Mouse (Mus musculus) hindbrain, embryonic 15.5 days (tissue): Measurements from ENCODE around the gene Upp2. TPM values are rescaled to one million over a fixed set of nuclear protein-coding genes. Genes with fewer than 3 reads are reported as not detected.
A peak's percentile ranks its signal among the peaks of the same experiment; 100 is the strongest.

ENCODE experiments used
- ATAC-seq: fragments of 200-750 bp; cut with Nextera tagmentation; 2 replicates; pipeline ENCODE4 v1.8.0; 2017; ENCODE audit warnings: low read depth, moderate number of reproducible peaks, moderate TSS enrichment; ENCODE audit not compliant: low FRiP score
- H3K27ac ChIP-seq: fragments of 300-500 bp; sonication (generic); replicated peaks from 2 replicates; pipeline ENCODE4 v1.5.1; 2015; ENCODE audit warnings: mild to moderate bottlenecking, inconsistent platforms
- H3K27me3 ChIP-seq: fragments of 300-500 bp; sonication (generic); 2 replicates; pipeline ENCODE4 v1.6.1; 2015; ENCODE audit warnings: control low read depth, inconsistent platforms
- H3K36me3 ChIP-seq: fragments of 300-500 bp; sonication (generic); 2 replicates; pipeline ENCODE4 v1.6.1; 2015; ENCODE audit warnings: control low read depth, inconsistent platforms
- H3K4me1 ChIP-seq: fragments of 300-500 bp; sonication (generic); replicated peaks from 2 replicates; pipeline ENCODE4 v1.6.1; 2015; ENCODE audit warnings: control low read depth, inconsistent platforms
- H3K4me2 ChIP-seq: fragments of 300-500 bp; sonication (generic); 2 replicates; pipeline ENCODE4 v1.6.1; 2015; ENCODE audit warnings: moderate library complexity, mild to moderate bottlenecking, inconsistent platforms
- H3K4me3 ChIP-seq: fragments of 300-500 bp; sonication (generic); 2 replicates; pipeline ENCODE4 v1.5.1; 2015; ENCODE audit warnings: mild to moderate bottlenecking, inconsistent platforms
- H3K9ac ChIP-seq: fragments of 300-500 bp; sonication (generic); 2 replicates; pipeline ENCODE4 v1.6.1; 2015; ENCODE audit warnings: inconsistent platforms
- H3K9me3 ChIP-seq: fragments of 300-500 bp; sonication (generic); 2 replicates; pipeline ENCODE4 v1.6.1; 2016; ENCODE audit warnings: control low read depth, inconsistent platforms
- WGBS: fragments of 180-500 bp; shearing (Covaris S2); methylation state at CpG from one replicate; pipeline ENCODE4 v1.1.7; 2015; 5-methylcytosine and 5-hydroxymethylcytosine counted together
- polyA plus RNA-seq: library from polyadenylated mRNA; unstranded; fragments of >200 nt; fragmentation: Nextera tagmentation; extraction: Ambion mirVana; gene quantifications from 2 replicates; pipeline ENCODE4 v1.2.1, GENCODE M21; 2015

Upp2 gene
- polyA plus RNA-seq, 1 experiment from 2014 or later: 16.2 TPM

- H3K9me3 ChIP-seq: no peaks in the 10 kb centered on the region
- WGBS: 12% methylated on average over 7 of the region's 7 CpGs
- H3K36me3 ChIP-seq: 0 out of 2 replicates have a peak, but pooled peaks cover 4% of the 10 kb centered on the region
- no peak overlapping the region; the same call in 1 of the 2 replicates for H3K4me2 ChIP-seq
- no peaks in the 10 kb centered on the region for H3K27me3 ChIP-seq
- peaks cover 59% of the 10 kb centered on the region for H3K4me1 ChIP-seq
- H3K4me3 ChIP-seq: no peak overlapping the region
- ATAC-seq: peak; percentile 13; the same call in 1 of the 2 replicates
- peak overlapping the region; percentile 66 for H3K27ac ChIP-seq
- no peak overlapping the region for H3K9ac ChIP-seq
Observed at GRCm38 (mm10) chr2:58533521-58534001, 33.5 kb upstream of the Upp2 start.

GRCm38 (mm10) chr2:58534379-58534778 lies 32.7 kb upstream of the Upp2 start:
- H3K4me2 ChIP-seq: no peak overlapping the region
- H3K9me3 ChIP-seq: no peaks in the 10 kb centered on the region
- H3K36me3 ChIP-seq: 0 out of 2 replicates have a peak, but pooled peaks cover 4% of the 10 kb centered on the region
- H3K4me3 ChIP-seq: no peak overlapping the region
- peak overlapping the region; percentile 66; the same call in 1 of the 2 replicates for H3K27ac ChIP-seq
- no peak for ATAC-seq
- H3K9ac ChIP-seq: no peak overlapping the region
- 63% methylated on average over 4 of the region's 4 CpGs for WGBS
- no peaks in the 10 kb centered on the region for H3K27me3 ChIP-seq
- peaks cover 58% of the 10 kb centered on the region for H3K4me1 ChIP-seq

DNA sequence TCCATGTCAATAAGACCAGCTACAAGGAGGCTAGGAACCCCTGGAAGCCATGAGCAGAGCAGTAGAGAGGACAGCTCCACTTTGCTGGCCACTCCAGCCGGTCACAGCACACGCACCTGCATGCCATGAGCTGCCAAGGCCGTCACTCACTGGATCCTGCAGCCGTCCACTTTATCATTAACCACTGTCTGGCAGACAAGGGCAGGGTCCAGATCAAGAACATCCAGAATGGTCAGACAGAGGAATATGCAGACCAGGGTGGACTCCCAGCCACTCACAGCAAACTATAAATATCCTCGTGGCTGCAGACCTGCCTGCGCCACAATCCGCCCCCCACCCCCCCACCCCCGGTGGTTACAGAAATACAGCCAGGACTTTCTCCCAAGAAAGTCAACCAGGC lies 31.9 kb upstream of the Upp2 start:
- Histone ChIP-seq H3K9me3 (no peaks in the 10 kb centered on the region), H3K4me3 (no peak overlapping the region), H3K36me3 (0 out of 2 replicates have a peak, but pooled peaks cover 4% of the 10 kb centered on the region), H3K9ac (no peak overlapping the region), H3K27ac (no peak overlapping the region), H3K4me1 (peaks cover 52% of the 10 kb centered on the region), H3K4me2 (no peak overlapping the region), H3K27me3 (no peaks in the 10 kb centered on the region)
- WGBS: 89% methylated on average over 8 of the region's 8 CpGs
- no peak for ATAC-seq

- Histone ChIP-seq H3K4me1 (peaks cover 46% of the 10 kb centered on the region), H3K9me3 (no peaks in the 10 kb centered on the region), H3K36me3 (0 out of 2 replicates have a peak, but pooled peaks cover 4% of the 10 kb centered on the region), H3K27ac (no peak overlapping the region), H3K4me2 (no peak overlapping the region), H3K27me3 (no peaks in the 10 kb centered on the region), H3K4me3 (no peak overlapping the region), H3K9ac (no peak overlapping the region)
- WGBS: 94% methylated on average over 3 of the region's 3 CpGs
- ATAC-seq: no peak
Observed at GRCm38 (mm10) chr2:58536796-58537195, 30.3 kb upstream of the Upp2 start.

DNA sequence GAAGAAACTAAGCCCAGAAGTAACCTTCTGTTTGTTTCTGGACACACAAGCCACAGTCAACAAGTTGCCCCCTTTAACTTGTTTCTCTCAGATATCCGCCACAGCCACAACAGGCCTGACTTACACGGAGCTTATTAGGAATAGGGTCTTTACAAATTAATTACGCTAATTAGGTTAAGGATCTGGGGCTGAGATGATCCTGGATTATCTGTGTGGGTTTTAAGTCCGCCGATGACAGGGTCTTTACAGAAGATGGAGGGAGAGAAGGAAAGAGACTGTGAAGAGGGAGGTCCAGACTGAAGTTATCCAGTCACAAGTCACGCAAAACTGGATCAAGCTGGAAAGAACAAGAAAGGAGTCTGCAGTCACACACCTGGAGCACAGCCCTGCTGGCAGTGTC lies 28.9 kb upstream of the Upp2 start:
- Histone ChIP-seq H3K4me1 (peaks cover 34% of the 10 kb centered on the region), H3K36me3 (0 out of 2 replicates have a peak, but pooled peaks cover 4% of the 10 kb centered on the region)
- 85% methylated on average over 6 of the region's 6 CpGs for WGBS

GRCm38 (mm10) chr2:58543252-58543651 lies 23.8 kb upstream of the Upp2 start:
- H3K9me3 ChIP-seq: no peaks in the 10 kb centered on the region
- WGBS: 85% methylated on average over 5 of the region's 5 CpGs
- H3K27me3 ChIP-seq: no peaks in the 10 kb centered on the region
- no peaks in the 10 kb centered on the region for H3K36me3 ChIP-seq
- ATAC-seq: no peak
- no peak overlapping the region for H3K4me3 ChIP-seq
- H3K9ac ChIP-seq: no peak overlapping the region
- H3K4me2 ChIP-seq: no peak overlapping the region
- no peak overlapping the region for H3K27ac ChIP-seq
- H3K4me1 ChIP-seq: 0 out of 2 replicates have a peak, but pooled peaks cover 11% of the 10 kb centered on the region

More for the DNA sequence above, 28.9 kb upstream of the Upp2 start:
- no peaks in the 10 kb centered on the region for H3K27me3 ChIP-seq
- no peak for ATAC-seq
- no peak overlapping the region for H3K27ac ChIP-seq
- no peak overlapping the region for H3K4me2 ChIP-seq
- H3K9ac ChIP-seq: no peak overlapping the region
- no peaks in the 10 kb centered on the region for H3K9me3 ChIP-seq
- H3K4me3 ChIP-seq: no peak overlapping the region

- Histone ChIP-seq H3K27ac (no peak overlapping the region), H3K9me3 (no peaks in the 10 kb centered on the region), H3K4me2 (no peak overlapping the region), H3K4me3 (no peak overlapping the region), H3K9ac (no peak overlapping the region), H3K27me3 (no peaks in the 10 kb centered on the region), H3K4me1 (0 out of 2 replicates have a peak, but pooled peaks cover 8% of the 10 kb centered on the region), H3K36me3 (no peaks in the 10 kb centered on the region)
- 90% methylated on average over 6 of the region's 6 CpGs for WGBS
- no peak for ATAC-seq
Observed at GRCm38 (mm10) chr2:58544368-58544767, 22.7 kb upstream of the Upp2 start.

DNA sequence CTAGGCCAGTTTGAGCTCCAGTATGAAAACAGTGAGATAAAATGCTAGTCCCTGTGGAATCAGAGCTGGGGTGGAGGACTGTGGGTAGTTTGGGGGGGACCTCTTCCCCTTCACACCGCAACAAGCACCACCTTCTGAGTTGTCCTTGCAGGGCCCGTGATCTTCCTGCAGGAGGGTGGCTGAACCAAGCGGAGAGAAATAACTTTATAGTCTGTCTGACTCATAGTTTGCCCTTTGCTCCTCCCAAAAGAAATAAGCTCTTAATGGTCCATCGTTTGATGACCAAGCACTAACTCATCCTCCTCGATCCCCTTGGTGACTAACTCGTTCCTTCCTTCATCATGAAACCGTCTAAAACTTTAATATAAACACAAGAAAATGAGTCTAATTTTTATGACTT lies 20.8 kb upstream of the Upp2 start:
- Histone ChIP-seq H3K9ac (no peak overlapping the region), H3K4me2 (no peak overlapping the region), H3K36me3 (no peaks in the 10 kb centered on the region), H3K4me1 (peaks cover 16% of the 10 kb centered on the region), H3K27me3 (no peaks in the 10 kb centered on the region), H3K27ac (no peak overlapping the region), H3K4me3 (no peak overlapping the region), H3K9me3 (no peaks in the 10 kb centered on the region)
- 95% methylated on average over 7 of the region's 7 CpGs for WGBS
- no peak for ATAC-seq

GRCm38 (mm10) chr2:58548943-58549342 lies 18.2 kb upstream of the Upp2 start:
- ATAC-seq: no peak
- 85% methylated on average over 7 of the region's 7 CpGs for WGBS
- H3K4me1 ChIP-seq: peaks cover 34% of the 10 kb centered on the region
- no peak overlapping the region for H3K9ac ChIP-seq
- H3K27ac ChIP-seq: no peak overlapping the region
- H3K4me3 ChIP-seq: no peak overlapping the region
- no peaks in the 10 kb centered on the region for H3K36me3 ChIP-seq
- H3K27me3 ChIP-seq: no peaks in the 10 kb centered on the region
- H3K4me2 ChIP-seq: no peak overlapping the region
- H3K9me3 ChIP-seq: no peaks in the 10 kb centered on the region

GRCm38 (mm10) chr2:58549960-58550359 lies 17.1 kb upstream of the Upp2 start:
- Histone ChIP-seq H3K36me3 (no peaks in the 10 kb centered on the region), H3K9ac (no peak overlapping the region), H3K4me1 (peaks cover 38% of the 10 kb centered on the region), H3K27me3 (no peaks in the 10 kb centered on the region), H3K4me2 (no peak overlapping the region), H3K4me3 (no peak overlapping the region), H3K9me3 (no peaks in the 10 kb centered on the region), H3K27ac (no peak overlapping the region)
- 51% methylated on average over 6 of the region's 6 CpGs for WGBS
- peak; percentile 19; the same call in 1 of the 2 replicates for ATAC-seq

- H3K4me1 ChIP-seq: peaks cover 38% of the 10 kb centered on the region
Observed at GRCm38 (mm10) chr2:58550488-58550887, 16.6 kb upstream of the Upp2 start.

DNA sequence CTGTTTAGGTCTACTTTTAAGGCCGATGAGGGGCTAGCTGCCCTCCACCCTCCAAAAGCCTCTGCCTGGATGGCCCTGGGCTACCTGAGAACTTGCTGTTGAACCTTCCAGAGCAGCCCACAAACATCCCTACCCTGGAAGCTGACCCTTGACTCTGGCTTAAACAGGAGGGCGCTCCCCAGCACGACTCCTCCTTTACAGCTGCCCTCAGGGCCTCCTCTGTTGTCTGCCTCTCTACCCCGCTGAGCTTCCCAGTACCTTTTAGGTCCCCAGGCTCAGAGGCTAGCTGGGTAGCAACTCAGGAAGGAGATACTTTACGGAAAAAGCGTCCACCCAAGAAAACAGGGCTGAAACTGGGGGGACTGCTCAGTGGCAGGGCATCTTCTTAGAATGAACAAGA lies 15.2 kb upstream of the Upp2 start:
- ATAC-seq: no peak
- Histone ChIP-seq H3K4me2 (no peak overlapping the region), H3K4me1 (peaks cover 42% of the 10 kb centered on the region), H3K36me3 (no peaks in the 10 kb centered on the region), H3K9ac (no peak overlapping the region), H3K9me3 (no peaks in the 10 kb centered on the region), H3K27me3 (no peaks in the 10 kb centered on the region), H3K27ac (no peak overlapping the region), H3K4me3 (no peak overlapping the region)
- 36% methylated on average over 6 of the region's 6 CpGs for WGBS

More at GRCm38 (mm10) chr2:58550488-58550887, 16.6 kb upstream of the Upp2 start:
- H3K4me3 ChIP-seq: no peak overlapping the region
- ATAC-seq: peak; percentile 49; the same call in 1 of the 2 replicates
- 44% methylated on average over 9 of the region's 9 CpGs for WGBS
- no peak overlapping the region for H3K9ac ChIP-seq
- H3K4me2 ChIP-seq: no peak overlapping the region
- no peaks in the 10 kb centered on the region for H3K36me3 ChIP-seq
- H3K27me3 ChIP-seq: no peaks in the 10 kb centered on the region
- no peaks in the 10 kb centered on the region for H3K9me3 ChIP-seq
- H3K27ac ChIP-seq: no peak overlapping the region

- WGBS: 32% methylated on average over 3 of the region's 3 CpGs
Observed at GRCm38 (mm10) chr2:58552296-58552695, 14.8 kb upstream of the Upp2 start.

More at GRCm38 (mm10) chr2:58552296-58552695, 14.8 kb upstream of the Upp2 start:
- Histone ChIP-seq H3K27ac (no peak overlapping the region), H3K4me2 (no peak overlapping the region), H3K9ac (no peak overlapping the region), H3K4me1 (peaks cover 42% of the 10 kb centered on the region), H3K4me3 (no peak overlapping the region), H3K9me3 (no peaks in the 10 kb centered on the region), H3K27me3 (no peaks in the 10 kb centered on the region), H3K36me3 (no peaks in the 10 kb centered on the region)
- no peak for ATAC-seq
